8 mouse cellular contexts compared by ENCODE assay signal in the genomic region with DNA sequence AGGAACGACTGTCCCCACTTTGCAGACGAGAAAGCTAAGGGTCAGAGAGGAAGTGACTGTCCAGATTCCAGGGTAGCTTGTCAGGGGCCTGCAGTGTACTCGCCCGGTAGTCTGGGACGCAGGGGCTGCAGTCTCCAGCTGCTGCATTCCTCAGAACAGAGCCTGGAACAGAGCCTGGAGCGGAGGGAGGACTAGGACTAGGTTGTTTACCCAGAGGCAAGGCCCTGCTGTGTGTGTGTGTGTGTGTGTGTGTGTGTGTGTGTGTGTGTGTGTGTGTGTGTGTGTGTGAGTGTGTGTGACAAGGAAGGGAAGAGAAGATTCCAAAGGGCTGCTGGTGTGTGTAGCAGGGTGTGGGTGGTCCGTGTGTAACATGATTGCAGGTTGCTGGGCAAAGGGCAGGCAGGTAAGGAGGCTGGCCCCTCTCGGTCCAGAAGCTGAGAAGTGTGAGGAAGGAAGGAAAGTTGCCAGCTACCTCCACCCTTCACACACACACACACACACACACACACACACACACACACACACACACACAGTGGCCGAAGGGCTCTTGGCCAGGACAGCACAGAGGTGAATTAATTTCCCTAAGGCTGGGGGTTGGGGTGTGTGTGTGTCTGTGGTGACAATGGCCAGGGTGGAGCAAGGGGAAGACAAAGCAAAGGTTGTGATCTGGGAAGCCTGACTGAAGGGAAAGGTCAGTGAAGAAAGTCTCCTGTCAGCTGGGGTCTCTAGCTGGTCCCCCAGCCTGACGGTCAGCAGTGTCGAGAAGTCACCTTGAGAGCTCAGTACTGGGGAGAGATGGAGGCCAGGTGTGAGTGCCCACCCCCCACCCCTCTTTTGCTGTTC. TPM values are rescaled to one million over a fixed set of nuclear protein-coding genes. Genes with fewer than 3 reads are reported as not detected.
A peak's percentile ranks its signal among the peaks of the same experiment; 100 is the strongest.
DNase-seq lines count a peak whose midpoint lies in the region; ATAC-seq and TF ChIP-seq lines count a peak whose summit lies in the region.

No protein-coding gene starts in this region.

- DNase-seq in thymus, adult 2 months, result no peak
- DNase-seq in thymus, postnatal 25 days, result no peak
- peak; percentile 40 to 49 for DNase-seq in gastrocnemius, adult 8-10 months (ENCODE audit: low spot score in 2 of 2)
- peak; percentile 36 for DNase-seq in hindbrain, postnatal 0 days (ENCODE audit: low spot score)
- no peak for DNase-seq in cerebellum, adult 8-10 months

- no peaks in the 10 kb centered on the region for H3K9me3 ChIP-seq in hindbrain, postnatal 0 days (ENCODE audit: low read length)
- H3K9me3 ChIP-seq in liver, embryonic 12.5 days (replicated peaks), result no peaks in the 10 kb centered on the region

- no peak overlapping the region for H3K4me2 ChIP-seq in hindbrain, postnatal 0 days (ENCODE audit: low read depth, low read length)
- no peak overlapping the region for H3K4me2 ChIP-seq in liver, embryonic 12.5 days

- no peaks in the 10 kb centered on the region for H3K36me3 ChIP-seq in thymus, adult 2 months (ENCODE audit: control insufficient read depth, insufficient read depth, low read length)
- peaks cover 12% of the 10 kb centered on the region; the same call in 1 of the 2 replicates for H3K36me3 ChIP-seq in hindbrain, postnatal 0 days (ENCODE audit: insufficient read depth, low read length)
- H3K36me3 ChIP-seq in liver, embryonic 12.5 days, result peaks cover 26% of the 10 kb centered on the region

- WGBS in thymus, adult 2 months, result 78% methylated on average over 11 of the region's 11 CpGs
- 23% methylated on average over 11 of the region's 11 CpGs for WGBS in hindbrain, postnatal 0 days
- WGBS in liver, embryonic 12.5 days (ENCODE audit: insufficient replicate concordance), result 46% methylated on average over 11 of the region's 11 CpGs
- 29% methylated on average over 11 of the region's 11 CpGs for WGBS in olfactory bulb, adult 2 months

- no peak for ATAC-seq in hindbrain, postnatal 0 days
- ATAC-seq in liver, embryonic 12.5 days, result no peak
- ATAC-seq in CD4-positive, CD25-positive, alpha-beta regulatory T cell, adult 4 months, result no peak

- no peak for TF ChIP-seq CTCF in thymus, adult 2 months (IDR thresholded peaks at IDR 0.05; ENCODE audit: borderline replicate concordance, control insufficient read depth, extremely low read depth, insufficient read depth, low read length, poor library complexity)
- TF ChIP-seq CTCF in hindbrain, postnatal 0 days (IDR thresholded peaks at IDR 0.05; ENCODE audit: low read depth), result no peak
- no peak for TF ChIP-seq CTCF in olfactory bulb, adult 2 months (IDR thresholded peaks at IDR 0.05; ENCODE audit: insufficient read depth, low read depth, low read length)

- H3K9ac ChIP-seq in hindbrain, postnatal 0 days (replicated peaks; ENCODE audit: low read length), result peak overlapping the region; percentile 21; the same call in 1 of the 2 replicates
- no peak overlapping the region for H3K9ac ChIP-seq in liver, embryonic 12.5 days

- H3K4me1 ChIP-seq in thymus, adult 2 months (replicated peaks; ENCODE audit: control insufficient read depth, insufficient read depth, low read length), result peaks cover 24% of the 10 kb centered on the region
- peaks cover 13% of the 10 kb centered on the region for H3K4me1 ChIP-seq in hindbrain, postnatal 0 days (ENCODE audit: insufficient read depth, low read length)
- peaks cover 62% of the 10 kb centered on the region for H3K4me1 ChIP-seq in liver, embryonic 12.5 days
- H3K4me1 ChIP-seq in olfactory bulb, adult 2 months (ENCODE audit: control insufficient read depth, insufficient read depth, low read length), result peaks cover 34% of the 10 kb centered on the region

- peak overlapping the region; percentile 38; the same call in 1 of the 2 replicates for H3K4me3 ChIP-seq in thymus, adult 2 months (ENCODE audit: control insufficient read depth, insufficient read depth, low read length)
- no peak overlapping the region for H3K4me3 ChIP-seq in hindbrain, postnatal 0 days (ENCODE audit: low read length)
- H3K4me3 ChIP-seq in liver, embryonic 12.5 days, result no peak overlapping the region
- H3K4me3 ChIP-seq in olfactory bulb, adult 2 months (ENCODE audit: insufficient read depth, low read depth, low read length), result no peak overlapping the region

- TF ChIP-seq POLR2A in thymus, adult 2 months (IDR thresholded peaks at IDR 0.05; ENCODE audit: control insufficient read depth, extremely low read depth, insufficient read depth, low read length, poor library complexity), result no peak
- TF ChIP-seq POLR2A in olfactory bulb, adult 2 months (IDR thresholded peaks at IDR 0.05; ENCODE audit: insufficient read depth, low read depth, low read length), result no peak

- peak overlapping the region; percentile 84 for H3K27ac ChIP-seq in thymus, adult 2 months (ENCODE audit: control insufficient read depth, insufficient read depth, low read length)
- H3K27ac ChIP-seq in hindbrain, postnatal 0 days, result peak overlapping the region; percentile 92
- peak overlapping the region; percentile 58 for H3K27ac ChIP-seq in liver, embryonic 12.5 days
- peak overlapping the region; percentile 95 for H3K27ac ChIP-seq in olfactory bulb, adult 2 months (ENCODE audit: insufficient read depth, low read depth, low read length)

- no peaks in the 10 kb centered on the region for H3K27me3 ChIP-seq in thymus, adult 2 months (ENCODE audit: control insufficient read depth, insufficient read depth, low read length)
- H3K27me3 ChIP-seq in hindbrain, postnatal 0 days (ENCODE audit: insufficient read depth, low read length), result no peaks in the 10 kb centered on the region
- H3K27me3 ChIP-seq in liver, embryonic 12.5 days (replicated peaks), result no peaks in the 10 kb centered on the region

RNA-seq across cellular contexts. Expression of gene Hexim2, which starts 9.1 kb away (rescaled TPM):
- 4.9 and 6.9 TPM in 2 replicates for polyA plus RNA-seq in thymus, adult 2 months (2012; rRNA removed)
- 1 to 10 TPM; 1.7 to 4.0 (median 2.8) TPM for total RNA-seq in gastrocnemius, adult 8-10 months (2022)
- total RNA-seq in hindbrain, postnatal 0 days (2014; rRNA removed), result 28.9 and 40.4 TPM in 2 replicates
- polyA plus RNA-seq in hindbrain, postnatal 0 days (2015; fragmentation: Nextera tagmentation; extraction: Ambion mirVana), result 30.2 and 30.7 TPM in 2 replicates
- 9.5 and 10.0 TPM in 2 replicates for polyA plus RNA-seq in liver, embryonic 12.5 days (2016; fragmentation: Nextera tagmentation; extraction: Ambion mirVana)
- not detected in 2 replicates for polyA plus RNA-seq in olfactory bulb, adult 2 months (2012; ENCODE audit: insufficient read depth, insufficient read length, low replicate concordance, missing spikeins)
- polyA plus RNA-seq in CD4-positive, CD25-positive, alpha-beta regulatory T cell, adult 4 months (2017; shearing (Covaris generic)), result 1 to 10 TPM; 2.3 to 4.5 TPM

RNA-seq across cellular contexts. Expression of gene Hexim1, which starts 25.3 kb away (rescaled TPM):
- polyA plus RNA-seq in thymus, adult 2 months (2012; rRNA removed), result 18.2 and 18.4 TPM in 2 replicates
- 10 to 100 TPM; 15.1 to 25.6 (median 18.7) TPM for total RNA-seq in gastrocnemius, adult 8-10 months (2022)
- total RNA-seq in hindbrain, postnatal 0 days (2014; rRNA removed), result 15.1 and 15.8 TPM in 2 replicates
- polyA plus RNA-seq in hindbrain, postnatal 0 days (2015; fragmentation: Nextera tagmentation; extraction: Ambion mirVana), result 4.4 and 5.1 TPM in 2 replicates
- polyA plus RNA-seq in liver, embryonic 12.5 days (2016; fragmentation: Nextera tagmentation; extraction: Ambion mirVana), result 2.4 and 3.0 TPM in 2 replicates
- not detected in 2 replicates for polyA plus RNA-seq in olfactory bulb, adult 2 months (2012; ENCODE audit: insufficient read depth, insufficient read length, low replicate concordance, missing spikeins)
- 1 to 10 TPM; 2.6 to 4.3 TPM for polyA plus RNA-seq in CD4-positive, CD25-positive, alpha-beta regulatory T cell, adult 4 months (2017; shearing (Covaris generic))

RNA-seq across cellular contexts. Expression of gene Fmnl1, which starts 29.6 kb away (rescaled TPM):
- polyA plus RNA-seq in thymus, adult 2 months (2012; rRNA removed), result 235 and 264 TPM in 2 replicates
- total RNA-seq in gastrocnemius, adult 8-10 months (2022), result 1 to 10 TPM; 2.2 to 3.9 (median 3.5) TPM
- total RNA-seq in hindbrain, postnatal 0 days (2014; rRNA removed), result 12.8 and 15.5 TPM in 2 replicates
- 6.4 and 6.9 TPM in 2 replicates for polyA plus RNA-seq in hindbrain, postnatal 0 days (2015; fragmentation: Nextera tagmentation; extraction: Ambion mirVana)
- 5.2 and 5.7 TPM in 2 replicates for polyA plus RNA-seq in liver, embryonic 12.5 days (2016; fragmentation: Nextera tagmentation; extraction: Ambion mirVana)
- 142 TPM in 1 of 2 replicates, not detected in the other for polyA plus RNA-seq in olfactory bulb, adult 2 months (2012; ENCODE audit: insufficient read depth, insufficient read length, low replicate concordance, missing spikeins)
- 10 to 100 TPM; 54.2 to 69.6 TPM for polyA plus RNA-seq in CD4-positive, CD25-positive, alpha-beta regulatory T cell, adult 4 months (2017; shearing (Covaris generic))

RNA-seq across cellular contexts. Expression of gene Acbd4, which starts 39.8 kb away (rescaled TPM):
- polyA plus RNA-seq in thymus, adult 2 months (2012; rRNA removed), result 28.8 and 29.5 TPM in 2 replicates
- 10 to 100 TPM; 25.6 to 46.5 (median 41.0) TPM for total RNA-seq in gastrocnemius, adult 8-10 months (2022)
- 13.2 and 19.0 TPM in 2 replicates for total RNA-seq in hindbrain, postnatal 0 days (2014; rRNA removed)
- polyA plus RNA-seq in hindbrain, postnatal 0 days (2015; fragmentation: Nextera tagmentation; extraction: Ambion mirVana), result 18.5 and 20.8 TPM in 2 replicates
- polyA plus RNA-seq in liver, embryonic 12.5 days (2016; fragmentation: Nextera tagmentation; extraction: Ambion mirVana), result 40.6 and 46.1 TPM in 2 replicates
- polyA plus RNA-seq in olfactory bulb, adult 2 months (2012; ENCODE audit: insufficient read depth, insufficient read length, low replicate concordance, missing spikeins), result not detected in 2 replicates
- 10 to 100 TPM; 19.7 to 25.2 TPM for polyA plus RNA-seq in CD4-positive, CD25-positive, alpha-beta regulatory T cell, adult 4 months (2017; shearing (Covaris generic))

RNA-seq across cellular contexts. Expression of gene Plcd3, which starts 39.9 kb away (rescaled TPM):
- polyA plus RNA-seq in thymus, adult 2 months (2012; rRNA removed), result 3.9 and 5.4 TPM in 2 replicates
- total RNA-seq in gastrocnemius, adult 8-10 months (2022), result 1 to 10 TPM; 5.0 to 5.9 (median 5.5) TPM
- 9.4 and 13.8 TPM in 2 replicates for total RNA-seq in hindbrain, postnatal 0 days (2014; rRNA removed)
- polyA plus RNA-seq in hindbrain, postnatal 0 days (2015; fragmentation: Nextera tagmentation; extraction: Ambion mirVana), result 3.9 and 4.8 TPM in 2 replicates
- polyA plus RNA-seq in liver, embryonic 12.5 days (2016; fragmentation: Nextera tagmentation; extraction: Ambion mirVana), result 0.74 and 0.79 TPM in 2 replicates
- polyA plus RNA-seq in olfactory bulb, adult 2 months (2012; ENCODE audit: insufficient read depth, insufficient read length, low replicate concordance, missing spikeins), result not detected in 2 replicates
- polyA plus RNA-seq in CD4-positive, CD25-positive, alpha-beta regulatory T cell, adult 4 months (2017; shearing (Covaris generic)), result under 1 TPM; 0.41 to 0.51 TPM

Comparison
In these comparisons a context has a peak if more than half of its experiments do, and no peak if none do; other contexts are left out.
1. DNase-seq: peak in gastrocnemius, adult 8-10 months (2 of 2) and hindbrain, postnatal 0 days (single experiment); none in thymus, adult 2 months (single experiment), thymus, postnatal 25 days (single experiment) and cerebellum, adult 8-10 months (single experiment).
2. Peak in every context shown above with its lines, with median percentiles within 50 percentile points of each other: H3K27ac ChIP-seq.